Mouse (Mus musculus) heart, adult 2 months (tissue): ENCODE data around the gene Gm42878. TPM values are rescaled to one million over a fixed set of nuclear protein-coding genes. Genes with fewer than 3 reads are reported as not detected.

Source experiments
- DNase-seq, 2 experiments: peaks; one replicate each; pipeline ENCODE4 v3.0.0; 2021
- H3K27ac ChIP-seq: fragments of 200-600 bp; 2 replicates; pipeline ENCODE4 v1.8.1; 2022
- H3K27me3 ChIP-seq: fragments of 200-500 bp; 2 replicates; pipeline ENCODE4 v1.6.1; 2012; ENCODE audit warnings: mild to moderate bottlenecking, low read length, inconsistent platforms, mixed read lengths; ENCODE audit not compliant: control insufficient read depth, insufficient read depth
- H3K36me3 ChIP-seq: fragments of 200-500 bp; 2 replicates; pipeline ENCODE4 v1.6.1; 2012; ENCODE audit warnings: low read length, inconsistent platforms; ENCODE audit not compliant: control insufficient read depth, insufficient read depth
- H3K4me1 ChIP-seq: fragments of 200-500 bp; 2 replicates; pipeline ENCODE4 v1.6.1; 2011; ENCODE audit warnings: low read length; ENCODE audit not compliant: control insufficient read depth, insufficient read depth
- H3K4me3 ChIP-seq: fragments of 200-600 bp; 2 replicates; pipeline ENCODE4 v1.8.1; 2022
- H3K79me2 ChIP-seq: fragments of 200-500 bp; replicated peaks from 2 replicates; pipeline ENCODE4 v1.6.1; 2012; ENCODE audit warnings: mild to moderate bottlenecking, inconsistent platforms, low read length, moderate library complexity, mixed read lengths; ENCODE audit not compliant: control insufficient read depth, insufficient read depth
- H3K9ac ChIP-seq: fragments of 200-500 bp; 2 replicates; pipeline ENCODE4 v1.6.1; 2012; ENCODE audit warnings: low read depth, mild to moderate bottlenecking, control low read depth, inconsistent platforms, low read length, mixed read lengths
- CTCF ChIP-seq: fragments of 200-600 bp; IDR thresholded peaks from 2 replicates; pipeline ENCODE4 v1.8.1; 2022; ENCODE audit warnings: antibody characterized with exemption, mild to moderate bottlenecking, moderate library complexity
- EP300 ChIP-seq: fragments of 200-500 bp; IDR thresholded peaks from 2 replicates; pipeline ENCODE4 v1.6.1; 2011; ENCODE audit warnings: low read depth, low read length, control low read depth; ENCODE audit not compliant: insufficient read depth
- POLR2A ChIP-seq: fragments of 200-500 bp; IDR thresholded peaks from 2 replicates; pipeline ENCODE4 v1.6.1; 2011; ENCODE audit warnings: mild to moderate bottlenecking, low read depth, low read length, control low read depth; ENCODE audit not compliant: insufficient read depth
- WGBS: fragments of 180-500 bp; shearing (Covaris S2); methylation state at CpG from one replicate; pipeline ENCODE4 v1.1.7; 2018; 5-methylcytosine and 5-hydroxymethylcytosine counted together
- intact Hi-C: fragments of 180-260 bp; cut with DNase I; formaldehyde crosslinking; loops from one replicate; pipeline ENCODE4 v1.15.1; 2025
- polyA plus RNA-seq: library from polyadenylated mRNA; depleted of rRNA; stranded (reverse); fragments of >200 nt; gene quantifications from 2 replicates; pipeline ENCODE4 v1.2.3, GENCODE M21; 2012
- total RNA-seq, 2 experiments: library from RNA; stranded (reverse); gene quantifications; 2 replicates each; pipeline ENCODE4 v1.2.3; 2021

Gm42878 gene
- total and polyA plus RNA-seq, 3 experiments = 0.16 to 0.63 TPM; not detected in 1

GRCm38 (mm10) chr5:121500719-121501118 is 44.6 kb downstream of the Gm42878 start:
- H3K36me3 ChIP-seq = no peaks in the 10 kb centered on the region
- H3K79me2 ChIP-seq = no peaks in the 10 kb centered on the region
- DNase-seq = no peak
- intact Hi-C loops = no loop called here
- 56% methylated on average over 7 of the region's 7 CpGs for WGBS
- H3K9ac ChIP-seq = no peak overlapping the region
- H3K27ac ChIP-seq = no peak overlapping the region
- H3K4me1 ChIP-seq = no peaks in the 10 kb centered on the region
- TF ChIP-seq EP300 (no peak), CTCF (no peak), POLR2A (no peak)
- H3K27me3 ChIP-seq = no peaks in the 10 kb centered on the region
- H3K4me3 ChIP-seq = no peak overlapping the region

GRCm38 (mm10) chr5:121493305-121493704 is 52.0 kb downstream of the Gm42878 start:
- no peak for DNase-seq
- H3K9ac ChIP-seq = no peak overlapping the region
- no peak overlapping the region for H3K27ac ChIP-seq
- intact Hi-C loops = no loop called here
- TF ChIP-seq CTCF = no peak
- TF ChIP-seq POLR2A = no peak
- no peak for TF ChIP-seq EP300
- no peaks in the 10 kb centered on the region for H3K27me3 ChIP-seq
- no peaks in the 10 kb centered on the region for H3K4me1 ChIP-seq
- 63% methylated on average over 8 of the region's 8 CpGs for WGBS
- no peak overlapping the region for H3K4me3 ChIP-seq
- no peaks in the 10 kb centered on the region for H3K79me2 ChIP-seq
- no peaks in the 10 kb centered on the region for H3K36me3 ChIP-seq

GRCm38 (mm10) chr5:121484801-121485200 is 60.5 kb downstream of the Gm42878 start:
- Histone ChIP-seq H3K4me1 (no peaks in the 10 kb centered on the region), H3K4me3 (no peak overlapping the region), H3K27ac (no peak overlapping the region), H3K9ac (no peak overlapping the region), H3K27me3 (no peaks in the 10 kb centered on the region), H3K36me3 (no peaks in the 10 kb centered on the region), H3K79me2 (no peaks in the 10 kb centered on the region)
- TF ChIP-seq EP300 = no peak
- no peak for TF ChIP-seq POLR2A
- TF ChIP-seq CTCF = no peak
- 78% methylated on average over 5 of the region's 5 CpGs for WGBS
- no peak for DNase-seq
- intact Hi-C loops = no loop called here

GRCm38 (mm10) chr5:121477680-121478079 is 67.6 kb downstream of the Gm42878 start:
- WGBS = 31% methylated on average over 3 of the region's 3 CpGs
- no peak overlapping the region for H3K4me3 ChIP-seq
- TF ChIP-seq CTCF = peak; percentile 88
- no peak for TF ChIP-seq EP300
- no peaks in the 10 kb centered on the region for H3K27me3 ChIP-seq
- H3K36me3 ChIP-seq = no peaks in the 10 kb centered on the region
- no peak overlapping the region for H3K27ac ChIP-seq
- H3K9ac ChIP-seq = no peak overlapping the region
- DNase-seq = no peak
- no peaks in the 10 kb centered on the region for H3K4me1 ChIP-seq
- no peaks in the 10 kb centered on the region for H3K79me2 ChIP-seq
- intact Hi-C loops = loop anchor here (1.0 to 5.0 kb wide), 2 partner anchors 27 to 35 kb away; no protein-coding TSS in a partner anchor

GRCm38 (mm10) chr5:121476040-121476439 is 69.2 kb downstream of the Gm42878 start:
- H3K9ac ChIP-seq = no peak overlapping the region
- H3K79me2 ChIP-seq = no peaks in the 10 kb centered on the region
- no peak for DNase-seq
- intact Hi-C loops = loop anchor here (5.0 kb wide), 1 partner anchor 34 kb away; no protein-coding TSS in a partner anchor
- WGBS = 74% methylated on average over 1 of the region's 1 CpGs
- H3K27me3 ChIP-seq = no peaks in the 10 kb centered on the region
- no peak overlapping the region for H3K4me3 ChIP-seq
- H3K36me3 ChIP-seq = no peaks in the 10 kb centered on the region
- TF ChIP-seq EP300 = no peak
- TF ChIP-seq CTCF = no peak
- TF ChIP-seq POLR2A = no peak
- H3K4me1 ChIP-seq = no peaks in the 10 kb centered on the region
- H3K27ac ChIP-seq = no peak overlapping the region

DNA sequence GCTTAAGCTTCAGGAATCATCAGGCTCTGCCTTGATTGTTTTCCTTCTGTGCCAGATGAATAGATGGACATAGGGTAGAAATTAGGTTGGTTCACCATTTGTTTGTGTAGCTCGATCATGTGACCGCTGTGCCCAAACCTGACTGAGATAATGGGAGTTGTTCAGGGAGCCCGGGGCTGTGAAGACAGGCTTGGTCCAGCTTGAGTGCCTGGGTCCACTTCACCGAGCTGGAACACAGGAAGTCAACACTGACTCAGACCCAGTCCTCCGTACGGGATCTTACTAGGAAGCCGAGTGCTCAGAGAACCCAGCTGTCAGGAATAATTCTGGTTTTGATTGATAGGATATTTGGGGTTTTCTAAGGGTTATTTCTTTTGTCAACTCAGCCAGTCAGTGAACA is 70.7 kb downstream of the Gm42878 start:
- Histone ChIP-seq H3K36me3 (no peaks in the 10 kb centered on the region), H3K4me3 (no peak overlapping the region), H3K27me3 (no peaks in the 10 kb centered on the region), H3K9ac (no peak overlapping the region), H3K79me2 (no peaks in the 10 kb centered on the region), H3K4me1 (no peaks in the 10 kb centered on the region), H3K27ac (no peak overlapping the region)
- DNase-seq = no peak
- intact Hi-C loops = loop anchor here (5.0 kb wide), 1 partner anchor 32 kb away; no protein-coding TSS in a partner anchor
- WGBS = 53% methylated on average over 7 of the region's 7 CpGs
- no peak for TF ChIP-seq EP300
- TF ChIP-seq POLR2A = no peak
- TF ChIP-seq CTCF = no peak
